24 mouse cellular contexts compared by ENCODE assay signal in genomic region chr1:39748666-39749065, GRCm38 (mm10). TPM values are rescaled to one million over a fixed set of nuclear protein-coding genes. Genes with fewer than 3 reads are reported as not detected.
"Had no signal": no experiment of that assay in that cellular context is flagged by ENCODE, and none has a peak within 500 bp of the region (broad histone marks: within the 10 kb centered on the region; RNA-seq: fewer than 3 reads in every experiment).

No protein-coding gene starts in this region.

- H3K27ac ChIP-seq: limb, embryonic 12.5 days; limb, embryonic 15.5 days; liver, embryonic 14.5 days; macrophage; midbrain, embryonic 12.5 days; midbrain, embryonic 15.5 days; neural tube, embryonic 12.5 days; neural tube, embryonic 15.5 days; stomach, postnatal 0 days had no signal

- H3K4me3 ChIP-seq: limb, embryonic 12.5 days; limb, embryonic 15.5 days; midbrain, embryonic 12.5 days; midbrain, embryonic 15.5 days; neural tube, embryonic 12.5 days; neural tube, embryonic 15.5 days had no signal

- DNase-seq: kidney, adult 9 months; kidney, postnatal 14 days; kidney, postnatal 4 days; left cerebral cortex, postnatal 4 days; liver, postnatal 0 days; lung, embryonic 14.5 days; thymus, adult 2 months; thymus, postnatal 14 days; thymus, postnatal 4 days had no signal

- H3K9me3 ChIP-seq: limb, embryonic 12.5 days; limb, embryonic 15.5 days; midbrain, embryonic 12.5 days; midbrain, embryonic 15.5 days; neural tube, embryonic 12.5 days; neural tube, embryonic 15.5 days had no signal

- H3K4me2 ChIP-seq: limb, embryonic 12.5 days; limb, embryonic 15.5 days; liver, embryonic 11.5 days; lung, embryonic 14.5 days; midbrain, embryonic 12.5 days; midbrain, embryonic 15.5 days; neural tube, embryonic 12.5 days; neural tube, embryonic 15.5 days had no signal

- H3K27me3 ChIP-seq: limb, embryonic 12.5 days; limb, embryonic 15.5 days; midbrain, embryonic 12.5 days; midbrain, embryonic 15.5 days; neural tube, embryonic 12.5 days; neural tube, embryonic 15.5 days had no signal

- H3K36me3 ChIP-seq: limb, embryonic 12.5 days; limb, embryonic 15.5 days; midbrain, embryonic 12.5 days; midbrain, embryonic 15.5 days; neural tube, embryonic 12.5 days; neural tube, embryonic 15.5 days had no signal

- H3K9ac ChIP-seq: limb, embryonic 12.5 days; limb, embryonic 15.5 days; liver, embryonic 14.5 days; liver, postnatal 0 days; lung, embryonic 14.5 days; midbrain, embryonic 12.5 days; midbrain, embryonic 15.5 days; neural tube, embryonic 12.5 days; neural tube, embryonic 15.5 days had no signal

- ATAC-seq: liver, postnatal 0 days; lung, postnatal 0 days; midbrain, embryonic 15.5 days had no signal

RNA-seq across cellular contexts. Expression of gene Rfx8, which starts 27.9 kb away (rescaled TPM):
- polyA plus RNA-seq: liver, postnatal 0 days; macrophage; neural tube, embryonic 12.5 days; small intestine, adult 2 months had no signal

RNA-seq across cellular contexts. Expression of gene Gm3646, which starts 56.5 kb away (rescaled TPM):
- polyA plus RNA-seq: kidney, embryonic 16.5 days; limb, embryonic 12.5 days; limb, embryonic 15.5 days; liver, embryonic 11.5 days; liver, embryonic 14.5 days; liver, postnatal 0 days; lung, embryonic 14.5 days; lung, postnatal 0 days; macrophage; midbrain, embryonic 12.5 days; midbrain, embryonic 15.5 days; neural tube, embryonic 12.5 days; neural tube, embryonic 15.5 days; small intestine, adult 2 months; spleen, adult 2 months; stomach, embryonic 14.5 days; thymus, adult 2 months had no signal
